Comparison of ENCODE assay signal across 19 mouse cellular contexts in genomic region chr10:26103330-26103982, GRCm38 (mm10). TPM values are rescaled to one million over a fixed set of nuclear protein-coding genes. Genes with fewer than 3 reads are reported as not detected.
"Had no signal": no experiment of that assay in that cellular context is flagged by ENCODE, and none has a peak within 500 bp of the region (broad histone marks: within the 10 kb centered on the region; RNA-seq: fewer than 3 reads in every experiment).

No protein-coding gene starts in this region.

- H3K4me3 ChIP-seq: layer of hippocampus, adult 2 months; limb, embryonic 10.5 days; liver, embryonic 15.5 days; midbrain, embryonic 15.5 days; neural tube, embryonic 13.5 days; stomach, embryonic 15.5 days had no signal

- H3K4me2 ChIP-seq: liver, embryonic 11.5 days; liver, embryonic 15.5 days; midbrain, embryonic 11.5 days; midbrain, embryonic 15.5 days; neural tube, embryonic 13.5 days; stomach, embryonic 15.5 days had no signal

- H3K4me1 ChIP-seq: limb, embryonic 10.5 days; liver, embryonic 15.5 days; midbrain, embryonic 15.5 days; neural tube, embryonic 13.5 days; stomach, embryonic 15.5 days had no signal

- H3K27ac ChIP-seq: kidney, postnatal 0 days; layer of hippocampus, adult 2 months; limb, embryonic 10.5 days; liver, embryonic 15.5 days; midbrain, embryonic 15.5 days; neural tube, embryonic 13.5 days; stomach, embryonic 15.5 days had no signal

- H3K27me3 ChIP-seq: liver, embryonic 15.5 days; midbrain, embryonic 15.5 days; neural tube, embryonic 13.5 days; stomach, embryonic 15.5 days had no signal

- H3K36me3 ChIP-seq: limb, embryonic 10.5 days; liver, embryonic 15.5 days; midbrain, embryonic 15.5 days; neural tube, embryonic 13.5 days; stomach, embryonic 15.5 days had no signal

- ATAC-seq: midbrain, embryonic 15.5 days had no signal

- H3K9ac ChIP-seq: liver, embryonic 15.5 days; midbrain, embryonic 15.5 days; neural tube, embryonic 13.5 days; stomach, embryonic 15.5 days had no signal

- DNase-seq: kidney, adult 9 months; kidney, postnatal 36 days; lung, adult 2 months; lung, postnatal 10 days; lung, postnatal 4 days; retina, postnatal 1 day; thymus, postnatal 36 days had no signal

- H3K9me3 ChIP-seq: limb, embryonic 10.5 days; liver, embryonic 15.5 days; midbrain, embryonic 15.5 days; neural tube, embryonic 13.5 days; stomach, embryonic 15.5 days had no signal

RNA-seq across cellular contexts. Expression of gene Tmem200a, which starts 24.6 kb away (rescaled TPM):
- total RNA-seq: megakaryocyte, adult 5-6 weeks had no signal

RNA-seq across cellular contexts. Expression of gene Gm9767, which starts 25.4 kb away (rescaled TPM):
- total RNA-seq: megakaryocyte, adult 5-6 weeks had no signal
- polyA plus RNA-seq: kidney, postnatal 0 days; liver, embryonic 11.5 days; liver, embryonic 15.5 days; spleen, adult 2 months; thymus, postnatal 0 days had no signal
